Mouse (Mus musculus): ENCODE data around the gene Alg14. TPM values are rescaled to one million over a fixed set of nuclear protein-coding genes. Genes with fewer than 3 reads are reported as not detected.

Gene Alg14
- total RNA-seq, 4 experiments from 2014 or later, result 11.7 to 16.2 (median 14.8) TPM

GRCm38 (mm10) chr3:121403449-121403848, 111.9 kb downstream of the Alg14 start:
- no peak for DNase-seq (ENCODE audit: low spot score in 2 of 2)

- no peak for DNase-seq (ENCODE audit: low spot score in 2 of 2)
These were observed 113.5 kb downstream of the Alg14 start for GRCm38 (mm10) chr3:121405101-121405500.

- DNase-seq (ENCODE audit: low spot score in 2 of 2), result no peak
These were observed 115.8 kb downstream of the Alg14 start for GRCm38 (mm10) chr3:121407417-121407816.

GRCm38 (mm10) chr3:121408386-121408785, 116.8 kb downstream of the Alg14 start:
- DNase-seq (ENCODE audit: low spot score in 2 of 2), result no peak

GRCm38 (mm10) chr3:121411450-121411849, 119.9 kb downstream of the Alg14 start:
- no peak for DNase-seq (ENCODE audit: low spot score in 2 of 2)

Other genes starting within 250 kb of the Alg14 start
- 10 to 100 TPM; 13.0 to 16.8 (median 15.3) TPM for gene Rwdd3, start 120.1 kb upstream of the Alg14 start, total RNA-seq (2022)
- 10 to 100 TPM; 35.0 to 49.8 (median 43.9) TPM for gene Tmem56, start 8.7 kb upstream of the Alg14 start, total RNA-seq (2022)
- 100 to 1,000 TPM in 1 of 4 experiments, 10 to 100 TPM in 3; 69.4 to 104 (median 78.6) TPM for gene Cnn3, start 134.7 kb downstream of the Alg14 start, total RNA-seq (2022)
- gene Slc44a3, start 240.6 kb downstream of the Alg14 start, total RNA-seq (2022), result under 1 TPM in 2 of 4 experiments, not detected in 2; 0.19 to 0.41 TPM

All from left cerebral cortex, adult 8-10 months (tissue).